Mouse (Mus musculus): ENCODE data around the gene Pacs1. TPM values are rescaled to one million over a fixed set of nuclear protein-coding genes. Genes with fewer than 3 reads are reported as not detected.
A peak's percentile ranks its signal among the peaks of the same experiment; 100 is the strongest.

The Pacs1 gene
- total RNA-seq, 1 experiment = 5.4 TPM

DNA sequence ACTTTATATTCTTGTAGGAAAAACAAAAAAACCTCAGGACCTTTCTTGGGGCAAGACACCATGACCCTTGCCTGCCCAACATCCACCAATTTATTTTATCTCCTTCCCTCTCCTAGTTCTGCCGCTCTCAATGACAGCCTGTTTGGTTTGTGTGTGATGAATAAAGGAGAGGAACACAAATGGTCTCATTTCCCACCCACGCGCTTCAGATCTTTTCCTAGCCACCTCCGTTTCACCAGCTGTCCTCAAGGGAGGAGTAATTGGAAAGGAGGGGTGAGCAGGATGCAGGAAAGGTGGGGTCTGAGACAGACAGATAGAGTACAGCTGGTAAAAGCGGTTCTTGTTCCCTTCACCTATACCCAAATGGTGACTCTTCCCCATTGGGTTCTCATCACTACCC, 23.7 kb upstream of the Pacs1 start:
- Histone ChIP-seq H3K4me1 (ENCODE audit: control insufficient read depth in 2 of 2, insufficient read depth in 2 of 2, low read length in 2 of 2, poor library complexity in 1 of 2) (peaks cover 1 to 10% of the 10 kb centered on the region in 2 experiments; a peak in 3 of 4 replicates), H3K9me3 (ENCODE audit: control insufficient read depth, insufficient read depth, low read depth, low read length) (no peaks in the 10 kb centered on the region)

DNA sequence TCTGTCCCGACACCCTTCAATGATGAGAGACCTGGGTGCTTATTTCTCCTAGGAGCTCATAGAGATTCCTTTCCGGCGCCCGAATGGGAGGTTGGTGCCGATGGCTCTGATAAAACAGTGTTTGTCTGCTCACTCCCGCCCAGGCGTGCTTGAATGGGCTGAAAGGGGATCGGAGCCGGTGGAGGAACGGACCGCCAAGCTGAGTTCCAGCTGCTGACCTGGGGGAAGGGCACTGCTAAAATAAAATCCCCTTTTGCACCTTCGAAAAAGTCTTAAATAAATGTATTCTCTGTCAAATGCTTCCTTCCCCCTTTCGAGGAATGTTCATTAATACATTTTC, 22.8 kb upstream of the Pacs1 start:
- H3K9ac ChIP-seq (ENCODE audit: insufficient read depth, low read depth, low read length, poor library complexity, severe bottlenecking) = peak overlapping the region; percentile 84
- H3K27ac ChIP-seq (ENCODE audit: insufficient read depth, low read depth, low read length, poor library complexity, severe bottlenecking) = peak overlapping the region; percentile 46; the same call in 1 of the 2 replicates
- H3K36me3 ChIP-seq (ENCODE audit: control insufficient read depth, insufficient read depth, low read length, poor library complexity, severe bottlenecking) = peaks cover 18% of the 10 kb centered on the region
- H3K9me3 ChIP-seq (ENCODE audit: control insufficient read depth, insufficient read depth, low read depth, low read length) = no peaks in the 10 kb centered on the region
- peak overlapping the region; percentile 76 to 82 for H3K4me3 ChIP-seq (ENCODE audit: insufficient read depth in 1 of 2, low read depth in 1 of 2, low read length in 2 of 2, poor library complexity in 1 of 2, severe bottlenecking in 1 of 2)
- DNase-seq (ENCODE audit: low read depth, low spot score) = no peak
- TF ChIP-seq HCFC1 (IDR thresholded peaks at IDR 0.05; ENCODE audit: borderline replicate concordance, insufficient read depth, low read length) (no peak), ZC3H11A (IDR thresholded peaks at IDR 0.05; ENCODE audit: borderline replicate concordance, low read depth, low read length) (no peak), ZNF384 (IDR thresholded peaks at IDR 0.05; ENCODE audit: low read depth, low read length) (no peak), MAFK (IDR thresholded peaks at IDR 0.05; ENCODE audit: insufficient read depth, low read depth, low read length) (no peak), CHD2 (IDR thresholded peaks at IDR 0.05; ENCODE audit: low read depth, low read length) (no peak)
- in situ Hi-C loops (cut with MboI; ENCODE audit: low sequenced_read_pairs in 2 of 2, unreplicated experiment in 2 of 2) = no loop called here
- H3K4me1 ChIP-seq (ENCODE audit: control insufficient read depth in 2 of 2, insufficient read depth in 2 of 2, low read length in 2 of 2, poor library complexity in 1 of 2) = peaks cover 1 to 10% of the 10 kb centered on the region in 2 experiments; a peak in 3 of 4 replicates

More for the DNA sequence above, 23.7 kb upstream of the Pacs1 start:
- Histone ChIP-seq H3K27ac (ENCODE audit: insufficient read depth, low read depth, low read length, poor library complexity, severe bottlenecking) (no peak overlapping the region), H3K4me3 (ENCODE audit: insufficient read depth in 1 of 2, low read depth in 1 of 2, low read length in 2 of 2, poor library complexity in 1 of 2, severe bottlenecking in 1 of 2) (no peak overlapping the region), H3K9ac (ENCODE audit: insufficient read depth, low read depth, low read length, poor library complexity, severe bottlenecking) (no peak overlapping the region), H3K36me3 (ENCODE audit: control insufficient read depth, insufficient read depth, low read length, poor library complexity, severe bottlenecking) (peaks cover 13% of the 10 kb centered on the region)
- in situ Hi-C loops (cut with MboI; ENCODE audit: low sequenced_read_pairs in 2 of 2, unreplicated experiment in 2 of 2) = no loop called here
- TF ChIP-seq ZNF384 (IDR thresholded peaks at IDR 0.05; ENCODE audit: low read depth, low read length) (no peak), ZC3H11A (IDR thresholded peaks at IDR 0.05; ENCODE audit: borderline replicate concordance, low read depth, low read length) (no peak), HCFC1 (IDR thresholded peaks at IDR 0.05; ENCODE audit: borderline replicate concordance, insufficient read depth, low read length) (no peak), MAFK (IDR thresholded peaks at IDR 0.05; ENCODE audit: insufficient read depth, low read depth, low read length) (no peak), CHD2 (IDR thresholded peaks at IDR 0.05; ENCODE audit: low read depth, low read length) (no peak)
- no peak for DNase-seq (ENCODE audit: low read depth, low spot score)

DNA sequence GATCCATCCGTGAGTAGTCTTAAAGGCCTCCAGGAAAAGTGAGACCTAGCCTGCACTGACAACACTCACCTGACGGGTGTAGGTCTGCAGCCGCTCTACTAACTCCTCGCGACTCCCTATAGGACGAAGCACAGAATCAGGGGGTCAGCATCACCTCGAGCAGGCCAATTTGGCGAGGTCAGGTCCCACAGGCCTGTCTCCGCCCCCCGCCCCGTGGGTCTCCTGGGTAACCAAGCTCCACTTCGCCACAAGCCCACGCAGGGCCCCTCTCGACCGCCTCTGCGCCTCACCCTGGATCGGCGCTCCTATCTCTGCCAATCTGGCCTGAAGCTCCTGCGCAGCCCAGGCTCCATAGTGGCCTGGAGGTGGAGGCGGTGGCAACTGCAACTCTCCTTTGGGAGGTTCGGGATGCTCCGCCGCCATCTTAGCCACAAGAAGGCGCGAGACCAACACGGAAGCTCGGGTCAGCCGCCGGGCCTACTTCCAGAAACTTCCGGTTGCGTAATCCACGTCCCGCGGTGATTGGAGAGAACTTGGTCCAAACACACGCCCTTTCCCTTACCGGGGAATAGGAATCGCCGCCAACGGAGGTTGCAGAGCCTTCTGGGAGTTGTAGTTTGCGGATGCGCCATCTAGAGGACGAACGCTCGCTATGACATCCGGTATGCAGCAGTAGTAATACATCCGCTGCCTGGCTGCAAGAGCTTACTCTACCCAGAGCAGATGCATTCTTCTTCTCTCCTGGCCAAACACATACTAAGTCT, 22.2 kb upstream of the Pacs1 start, which contains the start of gene Sf3b2:
Gene Sf3b2 (minus strand): TSS at position 484 of the 764 bp plus-strand sequence.
- Histone ChIP-seq H3K9ac (ENCODE audit: insufficient read depth, low read depth, low read length, poor library complexity, severe bottlenecking) (peak within 1 kb of the TSS; percentile 100), H3K27ac (ENCODE audit: insufficient read depth, low read depth, low read length, poor library complexity, severe bottlenecking) (peak within 1 kb of the TSS; percentile 95), H3K36me3 (ENCODE audit: control insufficient read depth, insufficient read depth, low read length, poor library complexity, severe bottlenecking) (peaks cover 23% of the 10 kb centered on the region), H3K9me3 (ENCODE audit: control insufficient read depth, insufficient read depth, low read depth, low read length) (no peaks in the 10 kb centered on the region), H3K4me1 (ENCODE audit: control insufficient read depth in 2 of 2, insufficient read depth in 2 of 2, low read length in 2 of 2, poor library complexity in 1 of 2) (peaks cover 1 to 9% of the 10 kb centered on the region in 2 experiments; a peak in 3 of 4 replicates), H3K4me3 (ENCODE audit: insufficient read depth in 1 of 2, low read depth in 1 of 2, low read length in 2 of 2, poor library complexity in 1 of 2, severe bottlenecking in 1 of 2) (peak within 1 kb of the TSS; percentile 97 to 100)
- in situ Hi-C loops (cut with MboI; ENCODE audit: low sequenced_read_pairs in 2 of 2, unreplicated experiment in 2 of 2) = no loop called here
- peak; percentile 99 for DNase-seq (ENCODE audit: low read depth, low spot score)
- TF ChIP-seq HCFC1 (IDR thresholded peaks at IDR 0.05; ENCODE audit: borderline replicate concordance, insufficient read depth, low read length) (peak; percentile 100), ZC3H11A (IDR thresholded peaks at IDR 0.05; ENCODE audit: borderline replicate concordance, low read depth, low read length) (no peak), CHD2 (IDR thresholded peaks at IDR 0.05; ENCODE audit: low read depth, low read length) (peak; percentile 80), ZNF384 (IDR thresholded peaks at IDR 0.05; ENCODE audit: low read depth, low read length) (no peak)

DNA sequence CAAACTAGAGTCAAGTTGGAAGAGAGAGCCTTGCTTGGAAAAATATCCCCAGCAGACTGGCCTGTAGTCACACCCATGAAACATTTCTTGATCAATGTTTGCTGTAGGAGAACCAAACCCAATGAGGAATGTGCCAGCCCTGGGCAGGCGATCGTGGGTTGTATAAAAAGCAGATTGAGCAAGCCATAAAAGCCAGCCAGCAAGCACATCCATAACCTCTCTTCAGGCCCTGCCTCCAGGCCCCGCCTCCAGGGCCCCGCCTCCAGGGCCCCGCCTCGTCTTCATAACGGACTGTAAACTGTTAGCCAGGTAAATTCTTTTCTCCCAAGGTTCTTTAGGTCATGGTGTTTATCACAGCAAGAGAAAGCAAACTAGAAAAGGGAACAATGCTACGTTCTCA, 5.5 kb upstream of the Pacs1 start:
- Histone ChIP-seq H3K9me3 (ENCODE audit: control insufficient read depth, insufficient read depth, low read depth, low read length) (no peaks in the 10 kb centered on the region), H3K9ac (ENCODE audit: insufficient read depth, low read depth, low read length, poor library complexity, severe bottlenecking) (no peak overlapping the region), H3K27ac (ENCODE audit: insufficient read depth, low read depth, low read length, poor library complexity, severe bottlenecking) (no peak overlapping the region), H3K36me3 (ENCODE audit: control insufficient read depth, insufficient read depth, low read length, poor library complexity, severe bottlenecking) (peaks cover 50% of the 10 kb centered on the region), H3K4me3 (ENCODE audit: insufficient read depth in 1 of 2, low read depth in 1 of 2, low read length in 2 of 2, poor library complexity in 1 of 2, severe bottlenecking in 1 of 2) (no peak overlapping the region), H3K4me1 (ENCODE audit: control insufficient read depth in 2 of 2, insufficient read depth in 2 of 2, low read length in 2 of 2, poor library complexity in 1 of 2) (peaks cover 0 to 2% of the 10 kb centered on the region in 2 experiments; a peak in 1 of 4 replicates)
- in situ Hi-C loops (cut with MboI; ENCODE audit: low sequenced_read_pairs in 2 of 2, unreplicated experiment in 2 of 2) = no loop called here
- TF ChIP-seq ZNF384 (IDR thresholded peaks at IDR 0.05; ENCODE audit: low read depth, low read length) (no peak), ZC3H11A (IDR thresholded peaks at IDR 0.05; ENCODE audit: borderline replicate concordance, low read depth, low read length) (no peak), CHD2 (IDR thresholded peaks at IDR 0.05; ENCODE audit: low read depth, low read length) (no peak)
- DNase-seq (ENCODE audit: low read depth, low spot score) = no peak
